Mouse (Mus musculus): ENCODE measurements around the gene Ntf3. TPM values are rescaled to one million over a fixed set of nuclear protein-coding genes. Genes with fewer than 3 reads are reported as not detected.

Gene Ntf3
- total RNA-seq (2023; ENCODE audit: inconsistent age), result not detected in 4 replicates

DNA sequence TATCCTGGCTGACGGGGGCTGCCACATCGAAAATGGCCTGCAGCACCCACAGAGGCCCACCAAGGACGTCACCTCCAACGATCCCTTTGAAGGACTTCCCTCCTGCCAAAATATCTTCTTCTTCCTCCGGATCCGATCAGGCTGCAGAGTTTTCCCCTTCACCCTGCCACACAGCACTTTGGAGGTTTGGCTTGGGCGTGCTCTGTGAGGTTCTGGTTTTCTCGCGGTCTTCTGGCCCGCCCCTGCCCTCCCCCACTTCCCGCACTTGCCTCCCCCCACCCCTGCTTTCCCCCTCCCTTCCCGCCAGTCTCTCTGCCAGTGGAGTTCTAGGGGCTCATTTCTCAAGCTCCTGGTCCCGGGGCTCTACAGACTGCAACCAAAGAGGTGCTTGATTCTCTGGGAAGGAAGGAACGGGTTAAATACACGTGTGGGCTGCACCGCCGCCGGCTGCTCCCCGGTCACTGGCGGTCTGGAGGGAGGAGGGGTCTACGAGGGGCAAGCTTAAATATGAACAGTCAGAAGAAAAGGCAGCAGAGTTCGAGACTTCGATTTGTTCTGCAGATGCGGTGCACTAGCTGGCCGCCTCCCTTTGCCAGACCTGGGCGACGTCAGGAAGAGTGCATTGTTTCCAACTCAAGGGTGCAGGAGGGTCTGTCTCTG lies at the start of gene Ntf3:
Gene Ntf3 (minus strand): TSS at position 363 of the 660 bp plus-strand sequence.

